Mouse (Mus musculus) thymus, postnatal 0 days (tissue): ENCODE results near the gene Pira2. TPM values are rescaled to one million over a fixed set of nuclear protein-coding genes. Genes with fewer than 3 reads are reported as not detected.
"Not testable (repeated sequence)": the region's sequence is repeated elsewhere in the genome, so short reads cannot be mapped to it uniquely, and the experiment has no call there.

Experiments
- DNase-seq: peaks from one replicate; pipeline ENCODE4 v3.0.0-alpha.2; 2015; ENCODE audit warnings: low spot score
- polyA plus RNA-seq: library from polyadenylated mRNA; unstranded; fragments of >200 nt; fragmentation: Nextera tagmentation; extraction: Ambion mirVana; gene quantifications from 2 replicates; pipeline ENCODE4 v1.2.1, GENCODE M21; 2015

Gene Pira2
- polyA plus RNA-seq = 0.45 and 0.51 TPM in 2 replicates

GRCm38 (mm10) chr7:3844951-3845350 lies at the start of gene Pira2:
Gene Pira2 (minus strand): TSS chr7:3845051.
- not testable (repeated sequence) for DNase-seq

GRCm38 (mm10) chr7:3875032-3875431 lies 30.2 kb upstream of the Pira2 start:
- not testable (repeated sequence) for DNase-seq

GRCm38 (mm10) chr7:3837854-3838253 lies 7.0 kb downstream of the Pira2 start:
- not testable (repeated sequence) for DNase-seq

GRCm38 (mm10) chr7:3830633-3831032 lies 14.2 kb downstream of the Pira2 start:
- not testable (repeated sequence) for DNase-seq

GRCm38 (mm10) chr7:3825599-3825998 lies 19.3 kb downstream of the Pira2 start, which contains the start of gene Gm15448:
Gene Gm15448 (minus strand): TSS chr7:3825687.
- not testable (repeated sequence) for DNase-seq

GRCm38 (mm10) chr7:3811912-3812311 lies 32.9 kb downstream of the Pira2 start:
- not testable (repeated sequence) for DNase-seq

- not testable (repeated sequence) for DNase-seq
These were observed 41.9 kb downstream of the Pira2 start for GRCm38 (mm10) chr7:3802935-3803334.

- not testable (repeated sequence) for DNase-seq
These were observed 44.9 kb downstream of the Pira2 start for GRCm38 (mm10) chr7:3799940-3800339.

GRCm38 (mm10) chr7:3796286-3796685 lies 48.6 kb downstream of the Pira2 start:
- DNase-seq = not testable (repeated sequence)

Other genes starting within 250 kb of the Pira2 start
- gene Oscar, start 228.9 kb downstream of the Pira2 start, polyA plus RNA-seq = 0.09 TPM in 1 of 2 replicates, not detected in the other
- gene Ndufa3, start 227.7 kb downstream of the Pira2 start, polyA plus RNA-seq = 523 and 568 TPM in 2 replicates
- gene Tfpt, start 215.1 kb downstream of the Pira2 start, polyA plus RNA-seq = 20.8 and 28.9 TPM in 2 replicates
- 88.2 and 93.1 TPM in 2 replicates for gene Prpf31, start 215.1 kb downstream of the Pira2 start, polyA plus RNA-seq
- 42.6 and 44.5 TPM in 2 replicates for gene Cnot3, start 199.8 kb downstream of the Pira2 start, polyA plus RNA-seq
- 20.7 and 22.9 TPM in 2 replicates for gene Leng1, start 179.2 kb downstream of the Pira2 start, polyA plus RNA-seq
- gene Tmc4, start 167.5 kb downstream of the Pira2 start, polyA plus RNA-seq = 12.5 TPM in 2 replicates
- gene Tsen34, start 152.2 kb downstream of the Pira2 start, polyA plus RNA-seq = 67.5 and 70.1 TPM in 2 replicates
- gene Mboat7, start 151.5 kb downstream of the Pira2 start, polyA plus RNA-seq = 36.0 and 40.1 TPM in 2 replicates
- gene Rps9, start 141.1 kb downstream of the Pira2 start, polyA plus RNA-seq = 2,079 and 2,116 TPM in 2 replicates
- gene Pirb, start 124.7 kb downstream of the Pira2 start, polyA plus RNA-seq = 2.5 TPM in 2 replicates
- gene Gm15448, start 19.4 kb downstream of the Pira2 start, polyA plus RNA-seq = 0.06 TPM in 1 of 2 replicates, not detected in the other
- 0.22 and 0.49 TPM in 2 replicates for gene Gm14548, start 53.1 kb upstream of the Pira2 start, polyA plus RNA-seq
- 0.20 and 0.21 TPM in 2 replicates for gene Lilra6, start 70.5 kb upstream of the Pira2 start, polyA plus RNA-seq
- gene Lair1, start 218.2 kb upstream of the Pira2 start, polyA plus RNA-seq = 6.6 and 8.0 TPM in 2 replicates